Mouse (Mus musculus) liver, embryonic 14.5 days (tissue): ENCODE results near the gene Hormad2.

ENCODE experiments used
- CTCF ChIP-seq: IDR thresholded peaks from 2 replicates; pipeline ENCODE4 v1.5.1; 2016; ENCODE audit warnings: antibody characterized with exemption, low read depth, control low read depth
- EP300 ChIP-seq: IDR thresholded peaks from 2 replicates; pipeline ENCODE4 v1.6.1; 2016; ENCODE audit warnings: antibody characterized with exemption, low read depth

DNA sequence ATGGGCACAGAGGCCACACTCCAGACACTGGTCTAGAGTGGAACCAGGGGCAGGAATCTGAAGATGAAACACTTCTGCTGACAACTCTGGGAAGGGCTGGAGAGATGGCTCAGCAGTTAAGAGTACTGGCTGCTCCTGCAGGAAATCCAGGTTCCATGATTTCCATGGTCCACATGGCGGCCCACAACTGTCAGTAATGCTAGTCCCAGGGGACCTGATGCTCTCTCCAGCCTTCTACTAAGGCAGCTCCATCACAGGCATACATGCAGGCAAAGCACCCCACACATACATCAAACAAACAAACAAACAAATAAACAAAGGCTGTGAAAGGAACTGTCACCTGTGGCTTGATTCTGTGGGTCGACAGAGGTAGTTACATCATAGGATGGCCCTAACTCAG lies 134.8 kb downstream of the Hormad2 start:
- TF ChIP-seq CTCF (no peak), EP300 (no peak)
